Comparison of ENCODE assay signal across 8 mouse cellular contexts in the genomic region with DNA sequence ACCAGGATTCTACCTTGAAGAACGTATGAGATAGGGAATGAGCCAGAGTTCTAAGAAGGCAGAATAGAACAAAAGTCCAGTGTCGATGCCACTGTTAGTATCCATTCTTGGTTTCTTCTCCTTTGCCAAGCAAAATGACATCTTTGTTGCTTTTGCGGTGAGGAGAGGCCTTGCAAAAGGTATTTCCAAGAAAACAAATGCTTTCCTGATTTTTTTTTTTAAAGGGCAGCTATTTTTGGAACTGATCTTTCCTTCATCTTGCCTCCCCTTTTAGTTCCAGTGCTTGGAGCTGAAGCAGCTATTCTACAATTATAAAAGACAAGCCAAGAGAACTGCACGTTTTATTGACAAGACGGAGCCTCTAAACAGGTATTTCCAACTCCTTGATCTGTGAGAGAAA. TPM values are rescaled to one million over a fixed set of nuclear protein-coding genes. Genes with fewer than 3 reads are reported as not detected.
DNase-seq lines count a peak whose midpoint lies in the region; ATAC-seq and TF ChIP-seq lines count a peak whose summit lies in the region.

Gene Snd1, plus strand, starts transcription at position 301 of the 400 bp plus-strand sequence.

- no peak within 1 kb of the TSS for H3K9ac ChIP-seq in liver, adult 2 months (ENCODE audit: low read depth, low read length)
- no peak within 1 kb of the TSS for H3K9ac ChIP-seq in midbrain, embryonic 14.5 days (replicated peaks; ENCODE audit: low read length)

- H3K36me3 ChIP-seq in liver, adult 2 months (ENCODE audit: control insufficient read depth, insufficient read depth, low read length) = no peaks in the 10 kb centered on the region
- no peaks in the 10 kb centered on the region for H3K36me3 ChIP-seq in embryonic facial prominence, embryonic 10.5 days (replicated peaks)
- no peaks in the 10 kb centered on the region for H3K36me3 ChIP-seq in heart, embryonic 10.5 days
- no peaks in the 10 kb centered on the region for H3K36me3 ChIP-seq in midbrain, embryonic 14.5 days (ENCODE audit: control insufficient read depth, insufficient read depth, low read length)

- no peaks in the 10 kb centered on the region for H3K9me3 ChIP-seq in embryonic facial prominence, embryonic 10.5 days
- H3K9me3 ChIP-seq in heart, embryonic 10.5 days = no peaks in the 10 kb centered on the region
- H3K9me3 ChIP-seq in midbrain, embryonic 14.5 days (ENCODE audit: control insufficient read depth, low read length) = no peaks in the 10 kb centered on the region

- H3K4me3 ChIP-seq in liver, adult 2 months (ENCODE audit: insufficient read depth, low read depth, low read length) = no peak within 1 kb of the TSS
- no peak within 1 kb of the TSS for H3K4me3 ChIP-seq in embryonic facial prominence, embryonic 10.5 days
- no peak within 1 kb of the TSS for H3K4me3 ChIP-seq in heart, embryonic 10.5 days
- no peak within 1 kb of the TSS for H3K4me3 ChIP-seq in midbrain, embryonic 14.5 days (replicated peaks; ENCODE audit: low read depth, low read length)

- H3K4me1 ChIP-seq in liver, adult 2 months (ENCODE audit: control insufficient read depth, insufficient read depth, low read length) = peaks cover 9% of the 10 kb centered on the region
- H3K4me1 ChIP-seq in embryonic facial prominence, embryonic 10.5 days = peaks cover 6% of the 10 kb centered on the region; the same call in 1 of the 2 replicates
- H3K4me1 ChIP-seq in heart, embryonic 10.5 days = 0 out of 2 replicates have a peak, but pooled peaks cover 6% of the 10 kb centered on the region
- H3K4me1 ChIP-seq in midbrain, embryonic 14.5 days (ENCODE audit: control insufficient read depth, insufficient read depth, low read length) = no peaks in the 10 kb centered on the region

- TF ChIP-seq CTCF in liver, adult 2 months (IDR thresholded peaks at IDR 0.05; ENCODE audit: low read depth, low read length) = no peak

- no peaks in the 10 kb centered on the region for H3K27me3 ChIP-seq in liver, adult 2 months (ENCODE audit: control insufficient read depth, insufficient read depth, low read length)
- no peaks in the 10 kb centered on the region for H3K27me3 ChIP-seq in embryonic facial prominence, embryonic 10.5 days (replicated peaks; ENCODE audit: low read depth, poor library complexity, severe bottlenecking)
- no peaks in the 10 kb centered on the region for H3K27me3 ChIP-seq in heart, embryonic 10.5 days (ENCODE audit: insufficient read depth, poor library complexity, severe bottlenecking)
- H3K27me3 ChIP-seq in midbrain, embryonic 14.5 days (ENCODE audit: control insufficient read depth, insufficient read depth, low read length) = no peaks in the 10 kb centered on the region

- no peak within 1 kb of the TSS for H3K27ac ChIP-seq in liver, adult 2 months (replicated peaks; ENCODE audit: insufficient read depth, low read depth, low read length)
- no peak within 1 kb of the TSS for H3K27ac ChIP-seq in embryonic facial prominence, embryonic 10.5 days (replicated peaks)
- no peak within 1 kb of the TSS for H3K27ac ChIP-seq in heart, embryonic 10.5 days
- H3K27ac ChIP-seq in midbrain, embryonic 14.5 days (replicated peaks; ENCODE audit: low read depth, low read length) = no peak within 1 kb of the TSS

- no peak for ATAC-seq in midbrain, embryonic 14.5 days (ENCODE audit: low FRiP score, low TSS enrichment)

- TF ChIP-seq POLR2A in liver, adult 2 months (IDR thresholded peaks at IDR 0.05; ENCODE audit: extremely low read depth, insufficient read depth, low read length) = no peak

- DNase-seq in liver, adult 2 months (ENCODE audit: extremely low read depth, low read depth, low spot score) = no peak
- DNase-seq in liver = no peak
- no peak for DNase-seq in embryonic facial prominence, embryonic 10.5 days (ENCODE audit: low spot score)
- no peak for DNase-seq in heart, embryonic 10.5 days (ENCODE audit: low spot score)
- DNase-seq in layer of hippocampus, postnatal 25 days (ENCODE audit: extremely low spot score in 1 of 2, low spot score in 1 of 2) = no peak
- DNase-seq in midbrain, embryonic 14.5 days = no peak
- DNase-seq in ovary, postnatal 36 days (ENCODE audit: low spot score) = no peak
- no peak for DNase-seq in spleen, adult 12 weeks (ENCODE audit: low spot score)

- WGBS in liver, adult 2 months = 86% methylated on average over 5 of the region's 5 CpGs
- 86% methylated on average over 5 of the region's 5 CpGs for WGBS in embryonic facial prominence, embryonic 10.5 days
- WGBS in heart, embryonic 10.5 days = 80% methylated on average over 5 of the region's 5 CpGs
- WGBS in midbrain, embryonic 14.5 days = 87% methylated on average over 5 of the region's 5 CpGs

- no peaks in the 10 kb centered on the region for H3K79me2 ChIP-seq in liver, adult 2 months (ENCODE audit: control insufficient read depth, insufficient read depth, low read length)

- H3K4me2 ChIP-seq in midbrain, embryonic 14.5 days (ENCODE audit: low read length) = no peak within 1 kb of the TSS

RNA-seq across cellular contexts. Expression of gene Snd1, which starts in this region (rescaled TPM):
- 64.2 and 85.4 TPM in 2 replicates for total RNA-seq in liver, adult 2 months (2014; rRNA removed)
- polyA plus RNA-seq in liver, adult 2 months (2012; rRNA removed) = 83.9 and 88.6 TPM in 2 replicates
- 119 and 127 TPM in 2 replicates for polyA plus RNA-seq in embryonic facial prominence, embryonic 10.5 days (2016; fragmentation: Nextera tagmentation; extraction: Ambion mirVana)
- polyA plus RNA-seq in heart, embryonic 10.5 days (2016; fragmentation: Nextera tagmentation; extraction: Ambion mirVana) = 114 and 120 TPM in 2 replicates
- total RNA-seq in layer of hippocampus, postnatal 25 days (2021) = 100 to 1,000 TPM; 113 to 115 TPM
- polyA plus RNA-seq in midbrain, embryonic 14.5 days (2014; fragmentation: Nextera tagmentation; extraction: Ambion mirVana) = 56.9 and 84.5 TPM in 2 replicates
